Mouse (Mus musculus) macrophage (primary cell): ENCODE measurements around the gene Gm10260. TPM values are rescaled to one million over a fixed set of nuclear protein-coding genes. Genes with fewer than 3 reads are reported as not detected.

Source experiments
- H3K27ac ChIP-seq: fragments of 350-480 bp; formaldehyde crosslinking; 2 replicates; pipeline ENCODE4 v1.9.0; 2021
- H3K36me3 ChIP-seq: fragments of 350-480 bp; formaldehyde crosslinking; 2 replicates; pipeline ENCODE4 v1.9.0; 2021; ENCODE audit errors: inconsistent target
- H3K4me3 ChIP-seq: fragments of 350-480 bp; formaldehyde crosslinking; 2 replicates; pipeline ENCODE4 v1.9.0; 2021; ENCODE audit errors: inconsistent target
- H3K79me2 ChIP-seq: fragments of 350-480 bp; formaldehyde crosslinking; 2 replicates; pipeline ENCODE4 v1.9.0; 2021; ENCODE audit errors: inconsistent target
- WGBS: methylation state at CpG from one replicate; pipeline ENCODE4 v1.1.7; 2026; ENCODE audit warnings: inconsistent platforms; ENCODE audit not compliant: missing documents; 5-methylcytosine and 5-hydroxymethylcytosine counted together
- polyA plus RNA-seq: library from polyadenylated mRNA; stranded (reverse); fragments of 250-400 nt; gene quantifications from 3 replicates; pipeline ENCODE4 v1.2.4, GENCODE M21; 2018; ENCODE audit warnings: inconsistent platforms

Gm10260 gene
- polyA plus RNA-seq, 1 experiment from 2014 or later: 3.2 TPM

DNA sequence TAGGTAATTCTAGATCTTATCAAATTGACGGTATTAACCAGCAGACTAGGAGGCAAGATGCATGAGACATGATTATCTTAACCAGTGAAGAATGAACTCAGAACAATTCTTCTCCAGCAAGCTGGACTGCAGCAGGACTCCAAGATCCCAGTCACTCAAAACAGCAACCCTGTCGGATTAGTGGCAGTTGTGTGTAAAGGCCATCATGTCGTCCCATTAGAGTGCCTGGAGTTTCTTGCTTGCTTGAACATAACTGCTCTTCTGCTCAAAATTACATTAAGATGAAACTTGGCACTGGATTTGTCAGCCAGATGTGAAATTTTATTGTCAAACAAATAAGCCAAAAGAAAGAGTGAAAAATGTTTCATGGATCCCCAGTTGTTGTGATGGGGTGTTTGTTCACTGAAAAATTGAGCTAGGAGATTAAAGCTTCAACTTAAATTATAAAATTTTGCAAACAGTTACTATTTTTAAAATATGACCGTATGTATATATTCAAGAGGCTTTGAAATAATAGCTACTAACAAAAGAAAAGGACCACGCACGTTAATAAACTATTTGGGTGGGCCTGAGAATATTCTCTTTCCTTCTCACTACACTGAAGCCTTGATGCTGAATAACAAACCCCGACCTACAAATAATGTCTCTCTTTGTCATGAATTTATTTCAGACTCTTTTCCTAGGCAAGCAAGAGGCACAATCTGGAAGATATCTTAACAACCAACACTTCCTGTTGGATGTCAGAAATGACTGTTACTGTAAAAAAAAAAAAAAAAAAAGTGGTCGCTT lies 19.4 kb upstream of the Gm10260 start:
- Histone ChIP-seq H3K79me2 (no peaks in the 10 kb centered on the region), H3K36me3 (no peaks in the 10 kb centered on the region), H3K4me3 (no peak overlapping the region), H3K27ac (no peak overlapping the region)
- 71% methylated on average over 8 of the region's 8 CpGs for WGBS

DNA sequence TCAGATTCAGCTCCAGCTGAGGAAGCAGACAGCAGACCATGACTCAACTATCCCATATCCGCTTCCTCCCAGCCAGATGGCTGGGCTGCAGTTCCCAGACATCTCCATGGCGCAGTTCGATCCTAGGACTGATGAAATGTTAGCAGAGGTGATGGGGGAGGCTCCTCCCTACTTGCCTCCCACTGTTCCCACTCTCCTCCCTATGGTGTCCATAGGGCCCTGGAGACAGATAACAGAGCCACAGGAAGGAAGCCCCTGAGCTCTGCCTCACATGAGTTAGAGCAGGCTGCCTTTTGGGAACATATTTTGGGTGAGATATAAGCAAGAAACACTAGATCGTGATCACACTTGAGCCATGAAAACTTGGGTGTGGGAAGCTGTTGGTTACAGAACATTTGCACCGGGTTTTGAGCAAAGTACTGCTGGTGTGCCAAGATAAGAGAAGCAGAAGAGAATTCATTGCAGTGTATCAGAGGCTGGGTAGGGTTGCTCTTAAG lies 18.3 kb upstream of the Gm10260 start:
- WGBS: 75% methylated on average over 5 of the region's 5 CpGs
- no peaks in the 10 kb centered on the region for H3K36me3 ChIP-seq
- H3K4me3 ChIP-seq: no peak overlapping the region
- no peaks in the 10 kb centered on the region for H3K79me2 ChIP-seq
- H3K27ac ChIP-seq: no peak overlapping the region

DNA sequence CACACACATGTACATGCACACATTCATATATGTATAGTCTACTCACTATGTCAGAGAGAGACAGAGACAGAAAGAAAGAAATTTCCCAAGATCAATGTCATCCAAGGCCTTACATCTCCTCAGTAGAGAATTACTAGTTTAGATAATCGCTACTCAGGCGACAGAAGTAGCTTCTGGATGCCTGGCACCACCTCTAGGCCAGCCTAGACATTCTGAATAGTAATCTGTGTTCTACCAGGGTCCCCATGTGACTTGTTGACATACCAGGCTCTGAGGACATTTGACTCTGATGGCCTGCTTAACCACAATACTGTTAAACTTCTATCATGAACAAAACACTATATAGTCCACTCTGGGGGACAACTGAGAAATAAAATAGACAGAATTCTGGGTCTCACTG lies 17.2 kb upstream of the Gm10260 start:
- WGBS: 85% methylated on average over 2 of the region's 2 CpGs
- no peaks in the 10 kb centered on the region for H3K36me3 ChIP-seq
- H3K27ac ChIP-seq: no peak overlapping the region
- no peak overlapping the region for H3K4me3 ChIP-seq
- H3K79me2 ChIP-seq: no peaks in the 10 kb centered on the region

DNA sequence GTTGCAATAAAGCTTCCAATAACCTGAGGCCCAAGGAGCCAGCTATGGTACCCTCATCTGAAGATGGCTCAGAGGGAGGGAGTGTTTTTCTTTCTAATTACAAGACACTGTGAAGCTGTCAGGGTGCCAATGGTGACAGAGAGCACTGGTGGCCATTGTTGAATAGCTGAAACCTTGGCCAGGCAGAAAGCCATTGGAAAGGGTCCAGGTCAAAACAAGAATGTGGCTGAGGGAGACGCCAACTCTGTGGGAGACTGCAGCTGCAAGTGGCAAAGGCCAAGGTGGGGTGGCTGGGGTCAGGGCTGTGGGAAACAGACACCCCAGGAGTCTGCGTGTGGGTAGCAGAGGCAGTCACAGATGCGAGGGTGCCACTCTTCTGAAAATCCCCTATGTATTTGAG lies 16.3 kb upstream of the Gm10260 start:
- Histone ChIP-seq H3K36me3 (no peaks in the 10 kb centered on the region), H3K79me2 (no peaks in the 10 kb centered on the region), H3K4me3 (no peak overlapping the region), H3K27ac (no peak overlapping the region)
- 85% methylated on average over 3 of the region's 3 CpGs for whole genome bisulfite sequencing

DNA sequence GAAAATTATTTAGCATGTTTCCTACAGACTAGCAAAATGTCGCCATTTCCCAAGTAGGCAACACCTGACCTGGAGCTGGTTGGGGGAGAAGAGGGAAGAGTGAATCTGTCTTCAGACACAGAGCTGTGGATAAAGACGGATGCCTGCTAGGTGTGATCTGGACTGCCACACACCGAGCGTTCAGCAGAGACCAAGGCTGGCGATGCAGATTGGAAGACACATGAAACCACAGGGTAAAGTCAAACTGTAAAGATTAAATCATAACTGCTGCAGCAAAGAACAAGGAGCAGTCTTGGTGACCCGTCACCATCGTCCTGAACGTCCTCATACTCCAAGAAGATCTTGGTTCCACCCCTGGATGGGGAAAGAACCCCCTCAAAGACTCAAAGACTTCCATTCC lies 15.5 kb upstream of the Gm10260 start:
- no peak overlapping the region for H3K27ac ChIP-seq
- WGBS: 96% methylated on average over 8 of the region's 8 CpGs
- no peak overlapping the region for H3K4me3 ChIP-seq

DNA sequence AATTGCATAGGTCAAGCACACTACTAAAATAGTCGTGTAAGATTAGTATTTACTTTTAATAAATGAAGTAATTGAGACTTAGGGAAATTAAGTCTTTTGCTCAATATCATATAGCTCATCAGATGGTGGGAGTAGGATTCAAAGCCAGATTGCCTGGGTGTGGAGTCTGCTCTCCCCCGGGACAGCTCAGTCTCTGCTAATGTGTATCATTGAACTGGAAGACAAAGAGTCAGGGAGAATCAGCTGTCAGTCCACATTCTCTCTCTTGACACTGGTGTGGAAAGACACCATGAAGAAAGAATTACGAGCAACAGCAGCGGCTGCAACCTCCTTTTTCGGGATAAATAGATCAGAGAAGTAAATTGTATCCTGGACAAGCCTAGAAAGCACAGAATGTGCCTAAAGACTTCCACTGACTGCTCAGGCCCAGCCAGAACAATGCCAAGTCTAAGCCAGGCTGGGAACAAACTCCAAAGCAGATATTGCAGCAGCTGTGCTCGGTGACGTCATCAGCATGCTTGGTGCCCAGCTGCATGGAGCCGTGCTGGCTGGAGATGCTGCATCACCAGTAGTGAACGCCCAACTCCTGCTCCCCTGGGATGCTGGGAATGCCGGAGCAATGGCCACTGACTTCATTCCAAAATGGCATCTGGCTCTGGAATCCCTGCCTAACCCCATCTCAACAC lies 14.5 kb upstream of the Gm10260 start:
- no peak overlapping the region for H3K4me3 ChIP-seq
- H3K79me2 ChIP-seq: no peaks in the 10 kb centered on the region
- no peak overlapping the region for H3K27ac ChIP-seq
- H3K36me3 ChIP-seq: no peaks in the 10 kb centered on the region
- 93% methylated on average over 10 of the region's 10 CpGs for WGBS

More for the DNA sequence above, 15.5 kb upstream of the Gm10260 start:
- H3K79me2 ChIP-seq: no peaks in the 10 kb centered on the region
- H3K36me3 ChIP-seq: no peaks in the 10 kb centered on the region

DNA sequence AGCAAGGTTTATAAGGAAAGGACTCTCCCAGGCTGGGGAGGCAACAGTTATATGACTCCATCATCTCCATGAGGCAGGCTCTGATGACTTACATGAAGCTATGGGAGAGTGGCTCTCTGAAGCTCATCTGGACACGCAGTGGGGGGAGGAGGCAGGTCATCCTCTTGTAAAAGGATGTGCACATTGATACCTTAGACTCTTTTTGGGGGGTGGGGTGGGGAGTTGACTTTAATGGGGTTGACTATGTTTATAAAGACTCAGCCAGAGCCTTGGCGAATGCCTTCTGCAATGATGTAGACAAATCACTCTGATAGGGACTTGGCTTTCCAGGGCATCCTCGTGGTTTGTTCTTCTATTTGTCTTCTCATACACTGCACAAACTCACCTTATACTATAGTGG lies 8.8 kb upstream of the Gm10260 start:
- H3K4me3 ChIP-seq: no peak overlapping the region
- no peaks in the 10 kb centered on the region for H3K36me3 ChIP-seq
- H3K79me2 ChIP-seq: no peaks in the 10 kb centered on the region
- 92% methylated on average over 3 of the region's 3 CpGs for WGBS
- no peak overlapping the region for H3K27ac ChIP-seq

DNA sequence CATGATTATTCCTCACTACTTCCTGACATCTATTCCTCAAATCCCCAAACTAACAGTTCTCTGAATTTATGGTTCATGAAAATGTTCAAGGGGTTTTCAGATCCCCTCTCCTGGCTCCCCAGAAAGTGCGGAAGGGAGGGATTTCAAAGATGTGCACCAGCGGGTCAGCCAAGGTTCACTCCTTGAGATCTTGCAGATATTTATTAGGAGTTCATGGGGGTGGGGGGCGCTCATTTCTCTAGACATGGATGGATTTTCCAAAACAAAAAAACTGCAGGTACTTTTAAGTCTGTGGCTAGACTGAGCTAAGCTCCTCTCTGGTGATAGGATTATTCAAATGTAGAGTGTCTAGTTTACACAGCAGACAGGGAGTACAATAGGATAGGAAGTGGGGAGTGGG lies 8.4 kb upstream of the Gm10260 start:
- Histone ChIP-seq H3K27ac (no peak overlapping the region), H3K79me2 (no peaks in the 10 kb centered on the region), H3K4me3 (no peak overlapping the region), H3K36me3 (no peaks in the 10 kb centered on the region)
- WGBS: 87% methylated on average over 3 of the region's 3 CpGs

DNA sequence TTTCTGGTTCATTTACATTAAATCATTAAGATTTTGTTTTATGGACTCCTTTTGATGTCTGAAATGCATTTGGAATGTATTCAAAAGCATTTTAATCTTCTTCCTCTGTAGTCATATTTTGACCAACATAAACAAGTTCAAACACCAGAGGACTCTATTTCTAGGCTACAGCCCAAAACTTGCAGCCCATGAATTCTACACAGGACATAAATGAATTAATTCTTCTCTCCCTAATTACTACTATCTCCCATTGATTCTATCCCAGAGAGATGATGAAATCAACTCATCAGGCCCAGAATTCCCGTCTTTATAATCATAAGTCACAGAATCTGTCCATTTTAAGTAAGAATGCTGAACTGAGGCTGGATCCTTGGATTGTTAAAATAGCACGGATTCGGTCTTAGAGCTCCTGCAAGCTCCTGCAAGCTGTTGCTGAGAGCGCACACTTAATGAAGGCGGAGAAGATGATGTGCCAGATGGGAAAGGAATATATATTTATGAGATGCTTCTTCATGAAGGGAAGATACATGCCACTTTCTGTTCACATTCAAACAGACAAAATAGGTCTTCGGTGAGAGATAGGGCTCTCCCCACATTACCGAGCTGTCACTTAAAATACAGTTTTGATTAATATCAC lies 7.7 kb upstream of the Gm10260 start:
- Histone ChIP-seq H3K79me2 (no peaks in the 10 kb centered on the region), H3K27ac (no peak overlapping the region), H3K36me3 (no peaks in the 10 kb centered on the region), H3K4me3 (no peak overlapping the region)
- WGBS: 93% methylated on average over 7 of the region's 7 CpGs

DNA sequence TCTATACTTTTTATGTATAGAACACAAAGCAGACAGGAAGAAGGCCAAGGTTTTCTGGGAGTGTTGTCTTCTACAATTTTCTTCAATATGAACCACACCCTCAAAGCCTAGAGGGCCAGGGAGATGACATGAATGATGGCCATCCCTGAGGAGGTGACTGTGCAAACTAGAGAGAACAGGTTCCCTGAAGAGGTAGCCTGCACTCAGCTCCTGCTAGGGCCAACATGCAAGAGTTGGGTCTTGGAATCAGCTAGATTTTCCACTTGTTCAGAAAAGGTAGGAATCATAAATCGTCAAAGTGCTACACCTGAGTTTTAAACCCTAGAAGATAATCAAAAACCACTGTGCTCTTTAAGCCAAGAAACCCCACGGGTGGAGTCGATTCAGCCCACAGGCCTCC lies 6.2 kb upstream of the Gm10260 start:
- Histone ChIP-seq H3K4me3 (no peak overlapping the region), H3K27ac (no peak overlapping the region), H3K79me2 (no peaks in the 10 kb centered on the region), H3K36me3 (no peaks in the 10 kb centered on the region)
- WGBS: 94% methylated on average over 3 of the region's 3 CpGs

DNA sequence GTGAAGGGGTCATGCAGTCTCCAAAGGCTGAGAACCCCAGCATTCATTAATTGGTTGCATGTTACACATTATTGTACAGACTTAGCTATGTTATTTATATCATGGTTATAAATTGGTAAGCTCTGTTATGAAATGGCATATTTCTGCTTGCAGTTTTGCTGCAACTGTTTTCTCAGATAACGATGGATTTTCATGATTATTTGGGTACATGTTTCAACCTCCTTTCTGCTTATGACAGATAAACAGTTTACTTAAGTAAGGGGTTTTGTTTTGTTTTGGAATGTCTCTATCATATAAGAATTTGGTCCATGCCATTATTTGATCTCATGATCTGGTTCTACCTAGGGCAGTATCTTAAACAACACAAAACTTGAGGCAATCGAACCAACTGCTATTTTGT lies 5.5 kb upstream of the Gm10260 start:
- WGBS: 92% methylated on average over 2 of the region's 2 CpGs
- Histone ChIP-seq H3K36me3 (no peaks in the 10 kb centered on the region), H3K4me3 (no peak overlapping the region), H3K27ac (no peak overlapping the region), H3K79me2 (no peaks in the 10 kb centered on the region)

DNA sequence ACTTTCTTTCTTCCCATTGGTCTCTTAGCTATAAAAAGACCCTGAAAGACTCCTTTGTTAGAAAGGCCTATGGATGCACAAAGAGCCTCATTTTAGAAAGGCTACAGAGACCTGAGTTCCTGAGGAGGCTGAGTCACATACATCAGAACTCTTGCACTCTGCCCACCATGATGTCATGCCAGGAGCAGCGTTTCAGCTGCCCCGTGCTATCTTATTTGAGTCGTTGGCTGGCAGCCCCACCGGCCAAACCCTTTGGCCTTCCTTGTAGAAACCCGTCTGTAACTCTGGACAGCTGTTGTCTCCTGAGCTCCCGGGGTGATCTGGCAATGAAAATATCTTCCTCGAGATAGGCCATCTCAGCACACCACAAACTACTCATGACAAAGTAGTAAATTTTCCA lies 3.6 kb upstream of the Gm10260 start:
- Histone ChIP-seq H3K36me3 (no peaks in the 10 kb centered on the region), H3K79me2 (no peaks in the 10 kb centered on the region), H3K27ac (no peak overlapping the region), H3K4me3 (no peak overlapping the region)
- WGBS: 95% methylated on average over 7 of the region's 7 CpGs

DNA sequence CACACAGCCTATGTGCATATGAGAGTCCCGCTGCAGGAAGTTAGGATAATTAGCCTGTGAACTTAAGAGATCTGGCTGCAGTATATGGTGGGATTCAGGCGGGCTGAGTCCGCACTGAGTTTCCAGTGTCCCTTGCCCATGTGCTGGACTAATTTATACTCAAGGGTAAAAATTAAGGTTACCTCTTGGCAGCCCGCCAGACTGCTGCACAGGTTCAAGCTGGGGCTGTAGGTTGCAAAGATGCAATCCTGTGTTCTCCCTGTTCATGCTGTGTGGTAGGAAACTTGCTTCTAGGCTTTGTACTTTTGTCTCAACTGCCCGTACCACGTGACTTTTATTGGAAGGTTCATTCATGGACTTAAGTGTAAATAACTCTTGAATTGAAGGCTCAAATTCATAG lies 3.0 kb upstream of the Gm10260 start:
- 95% methylated on average over 6 of the region's 6 CpGs for WGBS
- Histone ChIP-seq H3K4me3 (no peak overlapping the region), H3K79me2 (no peaks in the 10 kb centered on the region), H3K27ac (no peak overlapping the region), H3K36me3 (no peaks in the 10 kb centered on the region)

DNA sequence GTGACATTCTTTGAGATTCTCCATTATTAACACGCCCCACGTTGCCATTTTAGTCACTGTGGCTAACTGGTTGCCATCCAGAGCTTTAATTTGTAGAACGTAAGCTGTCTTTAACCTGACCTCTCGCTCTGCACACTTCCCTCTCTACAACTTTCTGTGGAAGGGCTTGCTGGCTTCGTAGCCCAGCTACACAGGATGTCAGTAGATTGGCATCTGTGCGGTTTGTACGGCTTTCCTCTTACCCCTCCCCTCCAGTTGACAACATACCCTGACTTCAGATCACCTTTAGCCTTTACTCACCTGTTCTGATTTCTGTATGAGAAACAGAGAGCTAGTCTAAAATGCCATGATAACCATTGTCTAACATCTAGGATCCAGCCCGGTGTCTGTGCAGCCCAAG lies 1.7 kb upstream of the Gm10260 start:
- no peak overlapping the region for H3K4me3 ChIP-seq
- no peak overlapping the region for H3K27ac ChIP-seq
- WGBS: 51% methylated on average over 8 of the region's 8 CpGs

DNA sequence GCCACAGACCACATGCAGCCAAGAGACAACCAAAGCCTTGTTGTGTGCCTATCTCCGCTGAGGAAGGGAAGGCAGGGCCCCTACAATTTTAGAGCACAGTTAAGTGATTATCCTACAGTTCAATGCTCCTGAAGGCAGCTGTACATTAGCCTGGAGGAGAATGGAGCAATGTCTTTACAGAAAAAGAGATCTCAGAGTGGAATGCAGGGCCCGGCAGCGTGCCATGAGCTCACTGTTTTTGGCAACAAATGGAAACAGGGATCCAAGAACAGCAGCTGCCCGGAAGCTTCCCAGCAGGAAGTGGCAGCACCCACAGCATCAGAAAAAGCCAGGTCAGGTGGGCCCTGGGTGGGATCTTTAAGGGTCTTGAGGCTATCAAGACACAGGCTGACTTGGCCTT lies 3.4 kb downstream of the Gm10260 start:
- no peak overlapping the region for H3K27ac ChIP-seq
- 93% methylated on average over 4 of the region's 4 CpGs for WGBS
- no peak overlapping the region for H3K4me3 ChIP-seq
- no peaks in the 10 kb centered on the region for H3K79me2 ChIP-seq
- H3K36me3 ChIP-seq: no peaks in the 10 kb centered on the region

More for the DNA sequence above, 1.7 kb upstream of the Gm10260 start:
- Histone ChIP-seq H3K36me3 (no peaks in the 10 kb centered on the region), H3K79me2 (no peaks in the 10 kb centered on the region)
